Mouse (Mus musculus) G1E (cell line): ENCODE measurements at regions not wholly inside any gene's neighbourhood (a gene's known extent, or its start where the extent isn't known, plus 50 kb on each side); places are given as distances from the start of the nearest gene placed in this dataset.

Experiments
- CTCF ChIP-seq: IDR thresholded peaks from 2 replicates; pipeline ENCODE4 v1.5.1; 2012; ENCODE audit warnings: low read depth, low read length, inconsistent platforms, mixed read lengths
- GATA1 ChIP-seq: IDR thresholded peaks from 2 replicates; pipeline ENCODE4 v1.6.1; 2012; ENCODE audit warnings: borderline replicate concordance, low read length, inconsistent platforms, mixed read lengths
- GATA2 ChIP-seq: IDR thresholded peaks from 2 replicates; pipeline ENCODE4 v1.6.1; 2012; ENCODE audit warnings: low read depth, low read length, inconsistent platforms, borderline replicate concordance
- POLR2AphosphoS5 ChIP-seq: IDR thresholded peaks from 2 replicates; pipeline ENCODE4 v1.6.1; 2012; ENCODE audit warnings: low read depth, low read length, inconsistent platforms; ENCODE audit not compliant: insufficient replicate concordance
- TAL1 ChIP-seq: conservative IDR thresholded peaks from 2 replicates; pipeline ENCODE4 v1.6.1; 2012; ENCODE audit warnings: low read depth, low read length, inconsistent platforms, mixed read lengths

GRCm38 (mm10) chr11:18582781-18583161, 436.0 kb downstream of the Meis1 start:
- TF ChIP-seq CTCF = no peak
- no peak for TF ChIP-seq TAL1
- TF ChIP-seq POLR2AphosphoS5 = no peak
- no peak for TF ChIP-seq GATA2
- no peak for TF ChIP-seq GATA1
